Mouse (Mus musculus): ENCODE results near the gene Tfam. TPM values are rescaled to one million over a fixed set of nuclear protein-coding genes. Genes with fewer than 3 reads are reported as not detected.

The Tfam gene
- 4.5 and 5.1 TPM in 2 replicates for polyA plus RNA-seq (2012; rRNA removed)

DNA sequence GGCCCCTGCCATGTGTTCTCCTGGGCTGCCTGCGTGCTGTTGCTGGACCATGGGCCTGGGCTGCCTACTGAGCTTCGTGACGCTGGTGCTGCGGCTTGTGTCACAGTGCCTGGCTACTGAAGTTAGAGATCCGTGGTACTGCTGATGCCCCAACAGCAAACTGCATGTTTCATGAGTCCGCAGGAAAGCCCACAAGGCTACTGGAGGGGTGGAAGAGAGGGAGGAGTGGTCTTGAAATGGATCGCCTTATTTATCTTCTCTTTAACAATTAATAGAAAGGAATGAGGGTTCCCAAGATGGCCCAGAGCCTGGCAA is at the start of gene Tfam:
TSS of gene Tfam (minus strand) at position 41 of the 315 bp plus-strand sequence.
- no peak for TF ChIP-seq CTCF (IDR thresholded peaks at IDR 0.05; ENCODE audit: insufficient read depth, low read length)
- no peak for TF ChIP-seq POLR2A (IDR thresholded peaks at IDR 0.05; ENCODE audit: borderline replicate concordance, extremely low read depth, low read depth, low read length)
- Histone ChIP-seq H3K4me1 (ENCODE audit: control insufficient read depth, insufficient read depth, low read length) (peaks cover 4% of the 10 kb centered on the region; the same call in 1 of the 2 replicates), H3K4me3 (replicated peaks; ENCODE audit: extremely low read depth, low read depth, low read length) (peak within 1 kb of the TSS; percentile 93)
- DNase-seq, result no peak
- WGBS, result 2% methylated on average over 7 of the region's 7 CpGs

DNA sequence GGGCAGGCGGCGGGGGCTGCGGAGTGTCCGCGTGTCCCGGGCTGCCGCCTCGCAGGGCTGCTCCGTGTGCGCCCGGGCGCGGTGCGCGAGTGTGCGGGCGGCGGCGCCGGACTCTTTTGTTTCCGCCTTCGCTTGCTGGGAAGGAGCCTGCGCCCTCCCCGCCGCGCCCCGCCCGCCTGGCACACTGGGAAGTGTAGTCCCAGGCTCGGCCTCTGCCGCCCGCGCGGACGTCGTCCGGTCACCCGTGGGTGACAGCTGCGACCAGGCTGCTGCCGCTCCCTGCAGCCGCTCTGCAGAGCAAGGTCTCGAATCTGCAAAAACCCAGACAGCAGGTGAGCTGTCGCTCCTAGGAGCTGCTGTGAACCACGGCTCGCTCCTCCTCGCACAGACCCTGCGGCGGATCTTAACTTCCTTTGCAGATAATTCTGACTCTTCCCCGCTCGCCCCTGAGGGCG is 47.1 kb upstream of the Tfam start, which contains the start of gene Ube2d1:
TSS of gene Ube2d1 (minus strand) at position 137 of the 455 bp plus-strand sequence.
- WGBS, result under 1% methylated on average over 50 of the region's 50 CpGs
- peak within 1 kb of the TSS; percentile 56 for H3K4me3 ChIP-seq (replicated peaks; ENCODE audit: extremely low read depth, low read depth, low read length)
- peak; percentile 81 for DNase-seq
- TF ChIP-seq POLR2A (IDR thresholded peaks at IDR 0.05; ENCODE audit: borderline replicate concordance, extremely low read depth, low read depth, low read length) (no peak), CTCF (IDR thresholded peaks at IDR 0.05; ENCODE audit: insufficient read depth, low read length) (no peak)
- H3K4me1 ChIP-seq (ENCODE audit: control insufficient read depth, insufficient read depth, low read length), result peaks cover 7% of the 10 kb centered on the region

DNA sequence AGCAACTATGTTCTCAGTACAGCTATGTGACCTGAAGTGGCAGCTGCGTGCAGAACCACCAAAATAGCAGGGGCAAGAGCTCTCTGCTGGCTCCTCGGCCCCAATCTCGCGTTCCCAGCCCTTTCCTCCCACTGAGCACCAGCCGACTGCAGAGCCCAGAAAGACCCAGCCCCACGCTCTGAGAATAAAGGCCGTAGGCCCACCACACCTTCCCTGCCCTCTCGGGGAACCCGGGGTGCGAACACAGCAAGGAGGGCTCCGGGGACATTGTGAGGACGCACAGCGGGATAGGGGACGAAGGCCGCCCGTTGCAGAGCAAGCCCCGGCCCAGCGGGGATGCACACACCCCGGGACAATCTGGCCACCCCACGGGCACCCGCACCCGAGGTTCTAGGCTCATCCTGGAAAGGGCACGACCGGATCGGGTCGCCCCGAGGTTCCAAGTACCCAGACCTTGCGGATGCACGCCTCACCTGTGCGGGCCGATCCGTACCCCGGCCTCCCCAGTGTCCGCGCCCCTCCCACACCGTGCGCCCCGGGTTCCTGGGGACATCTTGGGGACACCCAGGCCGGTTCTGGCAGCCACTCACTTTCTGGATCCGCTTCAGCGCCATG is 46.5 kb upstream of the Tfam start:
- Histone ChIP-seq H3K4me3 (replicated peaks; ENCODE audit: extremely low read depth, low read depth, low read length) (peak overlapping the region; percentile 56), H3K4me1 (ENCODE audit: control insufficient read depth, insufficient read depth, low read length) (peaks cover 7% of the 10 kb centered on the region)
- under 1% methylated on average over 41 of the region's 41 CpGs for WGBS
- TF ChIP-seq POLR2A (IDR thresholded peaks at IDR 0.05; ENCODE audit: borderline replicate concordance, extremely low read depth, low read depth, low read length) (no peak), CTCF (IDR thresholded peaks at IDR 0.05; ENCODE audit: insufficient read depth, low read length) (no peak)
- no peak for DNase-seq

DNA sequence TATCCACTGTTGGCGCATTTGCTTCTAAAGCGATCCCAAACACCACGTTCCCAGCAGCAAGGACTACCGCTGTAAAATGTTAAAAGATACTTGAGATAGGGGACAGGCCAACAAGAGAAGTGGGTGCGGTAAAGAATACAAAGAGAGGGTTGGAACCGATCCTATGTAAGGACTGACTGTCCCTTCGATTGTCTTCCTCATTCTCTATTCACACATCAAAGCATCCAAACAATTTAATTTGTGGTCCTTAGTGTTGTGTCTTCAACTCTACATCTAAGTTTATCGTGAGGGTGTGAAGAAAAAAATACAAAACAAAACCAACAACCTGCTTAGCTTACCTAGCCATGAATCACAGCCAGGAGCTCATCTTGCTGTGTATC is 46.0 kb upstream of the Tfam start:
- TF ChIP-seq POLR2A (IDR thresholded peaks at IDR 0.05; ENCODE audit: borderline replicate concordance, extremely low read depth, low read depth, low read length), result no peak
- H3K4me3 ChIP-seq (replicated peaks; ENCODE audit: extremely low read depth, low read depth, low read length), result peak overlapping the region; percentile 56
- no peak for DNase-seq
- 15% methylated on average over 8 of the region's 8 CpGs for WGBS
- peaks cover 7% of the 10 kb centered on the region for H3K4me1 ChIP-seq (ENCODE audit: control insufficient read depth, insufficient read depth, low read length)

DNA sequence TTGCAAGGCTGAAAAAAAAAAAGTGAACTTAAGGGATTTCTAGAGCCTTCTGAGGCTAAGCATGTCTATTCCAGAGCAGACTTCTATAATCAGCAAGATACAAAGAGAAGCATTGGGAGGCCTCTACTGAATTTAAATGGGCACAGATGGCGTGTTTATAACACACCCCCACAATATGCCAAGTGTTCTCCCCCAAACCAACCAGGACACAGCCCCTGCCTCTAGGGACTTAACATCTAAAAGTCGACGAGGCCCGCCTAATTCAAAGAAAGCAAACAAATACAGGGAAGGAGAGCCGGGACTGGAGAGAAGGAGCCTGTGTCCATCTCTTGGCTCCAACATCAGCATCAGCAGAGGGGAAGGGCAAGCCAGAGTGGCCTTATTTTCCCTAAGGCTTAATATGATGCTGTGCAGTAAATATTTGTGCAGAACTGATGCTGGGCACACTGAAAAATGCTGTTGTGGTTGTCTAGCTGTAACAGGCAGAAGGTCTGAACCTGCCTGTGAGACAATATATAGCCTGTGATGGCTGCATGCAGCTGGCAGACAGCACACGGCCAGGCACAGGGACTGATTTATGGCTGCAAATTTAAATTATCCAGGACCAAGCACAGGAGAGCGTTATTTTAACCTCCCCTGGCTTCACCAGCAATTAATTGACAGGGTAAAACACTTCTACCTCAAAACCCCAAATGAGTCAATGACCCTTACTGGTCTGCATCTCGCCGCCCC is 35.1 kb upstream of the Tfam start:
- TF ChIP-seq CTCF (IDR thresholded peaks at IDR 0.05; ENCODE audit: insufficient read depth, low read length), result no peak
- no peak for TF ChIP-seq POLR2A (IDR thresholded peaks at IDR 0.05; ENCODE audit: borderline replicate concordance, extremely low read depth, low read depth, low read length)
- no peak overlapping the region for H3K4me3 ChIP-seq (replicated peaks; ENCODE audit: extremely low read depth, low read depth, low read length)
- DNase-seq, result no peak
- WGBS, result 72% methylated on average over 9 of the region's 9 CpGs
- H3K4me1 ChIP-seq (ENCODE audit: control insufficient read depth, insufficient read depth, low read length), result no peaks in the 10 kb centered on the region

DNA sequence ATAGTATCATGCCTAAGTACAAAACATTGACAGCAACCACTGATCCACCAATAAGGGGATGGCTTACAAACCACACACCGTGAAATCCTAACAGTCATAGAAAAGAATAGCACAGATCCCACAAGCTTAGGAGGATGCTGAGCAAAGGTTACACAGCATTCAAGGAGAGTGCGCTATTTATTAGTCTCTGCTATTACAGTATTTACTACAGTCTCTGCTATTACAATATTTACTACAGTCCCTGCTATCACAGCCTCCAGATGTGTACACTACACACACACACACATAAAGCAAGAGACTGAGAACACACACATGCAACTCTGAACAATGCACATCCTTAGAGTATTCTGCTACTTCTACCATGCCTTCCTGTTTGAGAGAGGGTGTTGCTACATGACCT is 29.9 kb upstream of the Tfam start:
- 84% methylated on average over 2 of the region's 2 CpGs for WGBS
- DNase-seq, result no peak
- TF ChIP-seq CTCF (IDR thresholded peaks at IDR 0.05; ENCODE audit: insufficient read depth, low read length), result no peak
- TF ChIP-seq POLR2A (IDR thresholded peaks at IDR 0.05; ENCODE audit: borderline replicate concordance, extremely low read depth, low read depth, low read length), result no peak
- H3K4me3 ChIP-seq (replicated peaks; ENCODE audit: extremely low read depth, low read depth, low read length), result no peak overlapping the region
- H3K4me1 ChIP-seq (ENCODE audit: control insufficient read depth, insufficient read depth, low read length), result no peaks in the 10 kb centered on the region; the same call in 1 of the 2 replicates

DNA sequence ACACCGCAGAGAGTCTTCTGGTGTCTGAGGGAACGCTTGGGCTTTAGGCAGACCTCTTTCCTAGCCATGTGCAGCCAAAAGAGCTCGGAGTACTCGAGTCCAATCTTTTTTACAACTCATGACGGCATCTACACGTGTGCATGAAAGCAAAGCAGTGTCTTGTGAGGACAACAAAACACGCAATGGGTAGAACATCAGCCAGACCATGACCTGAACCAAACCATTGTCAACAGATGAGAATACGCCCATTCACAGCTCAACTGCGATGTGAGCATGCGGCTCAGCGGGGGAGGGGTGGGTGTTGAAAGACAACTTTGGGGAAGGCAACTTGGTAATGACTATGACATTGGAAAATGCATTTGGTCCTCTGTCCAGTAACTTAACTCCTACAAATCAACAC is 29.4 kb upstream of the Tfam start:
- no peak for DNase-seq

DNA sequence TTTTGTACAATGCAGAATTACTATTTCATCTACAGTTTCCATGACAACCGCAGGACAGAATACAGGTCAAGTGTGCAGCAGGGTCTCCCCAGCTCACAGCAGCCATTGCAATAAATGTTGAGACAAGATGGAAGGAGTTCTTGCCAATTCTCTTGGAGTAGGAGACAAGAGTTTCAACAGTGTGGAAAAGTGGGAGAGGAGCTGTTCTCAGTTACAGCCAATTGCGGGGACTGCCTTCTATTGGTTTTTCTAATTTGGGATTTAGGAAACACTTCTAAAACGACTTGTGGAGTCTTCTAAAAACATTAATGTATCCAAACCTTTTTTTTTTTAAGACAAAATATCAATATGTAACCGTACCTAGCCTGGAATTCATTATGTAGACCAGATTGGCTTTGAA is 27.0 kb upstream of the Tfam start:
- no peak for DNase-seq
- H3K4me1 ChIP-seq (ENCODE audit: control insufficient read depth, insufficient read depth, low read length), result no peaks in the 10 kb centered on the region; the same call in 1 of the 2 replicates
- TF ChIP-seq CTCF (IDR thresholded peaks at IDR 0.05; ENCODE audit: insufficient read depth, low read length) (no peak), POLR2A (IDR thresholded peaks at IDR 0.05; ENCODE audit: borderline replicate concordance, extremely low read depth, low read depth, low read length) (no peak)
- no peak overlapping the region for H3K4me3 ChIP-seq (replicated peaks; ENCODE audit: extremely low read depth, low read depth, low read length)
- 82% methylated on average over 4 of the region's 4 CpGs for WGBS

More for the DNA sequence above, 29.4 kb upstream of the Tfam start:
- WGBS, result 82% methylated on average over 11 of the region's 11 CpGs
- H3K4me1 ChIP-seq (ENCODE audit: control insufficient read depth, insufficient read depth, low read length), result no peaks in the 10 kb centered on the region; the same call in 1 of the 2 replicates
- H3K4me3 ChIP-seq (replicated peaks; ENCODE audit: extremely low read depth, low read depth, low read length), result no peak overlapping the region
- TF ChIP-seq CTCF (IDR thresholded peaks at IDR 0.05; ENCODE audit: insufficient read depth, low read length), result no peak
- no peak for TF ChIP-seq POLR2A (IDR thresholded peaks at IDR 0.05; ENCODE audit: borderline replicate concordance, extremely low read depth, low read depth, low read length)

DNA sequence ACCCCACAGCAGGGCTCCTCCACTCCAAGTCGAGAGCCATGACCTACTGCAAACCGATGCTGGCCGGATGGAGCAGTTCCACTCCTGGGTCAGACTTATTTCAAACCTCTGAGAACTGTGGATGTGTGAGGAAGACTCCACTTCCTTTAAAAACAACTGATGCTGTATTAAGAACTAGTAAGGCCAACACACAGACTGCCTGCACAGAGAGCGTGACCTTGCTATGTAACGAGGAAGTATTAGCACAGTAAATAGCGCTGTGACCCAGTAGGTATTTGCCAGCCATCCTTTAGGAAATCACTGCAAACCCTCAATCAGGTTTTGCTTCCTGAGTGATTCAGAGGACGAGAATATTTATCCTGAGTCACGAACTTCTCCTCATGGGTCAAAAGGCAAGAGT is 23.6 kb upstream of the Tfam start:
- Histone ChIP-seq H3K4me3 (replicated peaks; ENCODE audit: extremely low read depth, low read depth, low read length) (no peak overlapping the region), H3K4me1 (ENCODE audit: control insufficient read depth, insufficient read depth, low read length) (no peaks in the 10 kb centered on the region; the same call in 1 of the 2 replicates)
- WGBS, result 62% methylated on average over 8 of the region's 8 CpGs
- TF ChIP-seq POLR2A (IDR thresholded peaks at IDR 0.05; ENCODE audit: borderline replicate concordance, extremely low read depth, low read depth, low read length) (no peak), CTCF (IDR thresholded peaks at IDR 0.05; ENCODE audit: insufficient read depth, low read length) (no peak)
- DNase-seq, result no peak

DNA sequence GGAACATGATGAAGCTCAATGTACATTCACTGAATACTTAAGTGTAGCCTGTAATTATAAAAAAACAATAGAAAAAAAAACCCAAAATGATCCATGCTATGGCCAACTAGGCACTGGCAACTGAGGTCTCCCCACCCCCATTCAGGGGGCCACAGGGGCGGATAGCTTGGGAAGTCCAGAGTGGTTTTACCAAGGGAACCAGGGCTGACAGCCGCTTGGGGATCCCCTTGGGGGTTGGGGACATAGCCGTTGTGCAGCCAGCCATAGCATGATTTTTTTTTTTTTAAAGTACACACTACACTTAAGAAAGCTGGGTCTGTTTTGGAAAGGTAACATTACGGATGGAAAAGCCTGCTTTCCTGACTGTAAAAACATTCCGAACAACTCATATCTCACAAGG is 20.9 kb upstream of the Tfam start:
- TF ChIP-seq CTCF (IDR thresholded peaks at IDR 0.05; ENCODE audit: insufficient read depth, low read length), result no peak
- no peak for TF ChIP-seq POLR2A (IDR thresholded peaks at IDR 0.05; ENCODE audit: borderline replicate concordance, extremely low read depth, low read depth, low read length)
- WGBS, result 79% methylated on average over 5 of the region's 5 CpGs
- Histone ChIP-seq H3K4me3 (replicated peaks; ENCODE audit: extremely low read depth, low read depth, low read length) (no peak overlapping the region), H3K4me1 (ENCODE audit: control insufficient read depth, insufficient read depth, low read length) (no peaks in the 10 kb centered on the region)
- no peak for DNase-seq

All from lung, adult 2 months (tissue).